Mouse (Mus musculus) stomach, postnatal 0 days (tissue): ENCODE measurements around the gene Slc7a15.

Experiments used
- CTCF ChIP-seq: IDR thresholded peaks from 2 replicates; pipeline ENCODE4 v1.5.1; 2016; ENCODE audit warnings: antibody characterized with exemption, low read depth, mild to moderate bottlenecking, moderate library complexity
- EP300 ChIP-seq: optimal IDR thresholded peaks from 2 replicates; pipeline ENCODE3; 2016; ENCODE audit warnings: antibody characterized with exemption

DNA sequence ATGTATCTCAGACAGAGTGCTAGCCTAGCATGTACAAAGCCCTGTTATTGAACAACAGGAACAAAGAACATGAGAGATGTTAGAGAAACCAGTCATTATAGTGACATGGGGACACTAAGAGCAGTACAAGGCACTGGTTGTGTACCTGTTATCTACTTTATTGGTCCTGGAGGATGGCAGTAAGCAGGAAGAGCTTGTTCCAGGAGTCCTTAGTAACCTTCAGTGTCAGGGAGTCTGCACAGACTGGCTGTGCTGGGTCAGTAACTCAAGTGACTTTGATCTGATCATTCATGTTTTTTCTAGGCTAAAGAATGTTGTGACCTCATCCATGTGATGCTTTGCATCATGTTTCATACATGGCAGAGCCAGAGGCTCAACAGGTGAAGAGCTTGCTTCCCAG, 42.7 kb downstream of the Slc7a15 start:
- no peak for TF ChIP-seq CTCF
- TF ChIP-seq EP300 = no peak
